Comparison of ENCODE assay signal across 10 mouse cellular contexts in the genomic region with DNA sequence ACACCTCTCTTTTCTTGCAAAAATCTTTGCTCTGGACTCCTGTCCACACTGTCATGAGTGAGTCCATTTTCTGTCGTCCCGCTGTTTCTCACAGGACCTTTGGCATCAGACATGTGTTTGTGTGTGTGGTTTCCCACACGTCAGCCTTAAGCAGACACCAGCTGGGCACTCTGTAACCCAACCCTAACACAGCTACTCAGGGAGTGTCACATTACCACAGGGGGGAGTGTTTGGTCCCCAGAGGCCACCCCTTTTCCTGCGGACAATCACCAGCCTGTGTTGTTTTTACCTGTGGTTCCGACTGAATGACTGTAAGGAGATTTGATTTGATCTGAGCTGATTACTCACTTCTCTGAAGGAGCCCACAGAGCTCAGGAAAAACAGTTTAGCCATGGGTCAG. TPM values are rescaled to one million over a fixed set of nuclear protein-coding genes. Genes with fewer than 3 reads are reported as not detected.
A peak's percentile ranks its signal among the peaks of the same experiment; 100 is the strongest.
DNase-seq lines count a peak whose midpoint lies in the region; ATAC-seq and TF ChIP-seq lines count a peak whose summit lies in the region.
"Had no signal": no experiment of that assay in that cellular context is flagged by ENCODE, and none has a peak within 500 bp of the region (broad histone marks: within the 10 kb centered on the region; RNA-seq: fewer than 3 reads in every experiment).

No protein-coding gene starts in this region.

- H3K4me2 ChIP-seq in stomach, embryonic 14.5 days (replicated peaks; ENCODE audit: low read depth, low read length): no peak overlapping the region
- H3K4me2 ChIP-seq: liver, embryonic 13.5 days had no signal

- DNase-seq in spleen, adult 12 weeks (ENCODE audit: low spot score): peak; percentile 2
- DNase-seq in spleen, postnatal 4 days (ENCODE audit: low spot score in 2 of 2): no peak
- DNase-seq in embryo, embryonic 9.5 days (ENCODE audit: extremely low spot score): peak; percentile 19
- DNase-seq in kidney, postnatal 14 days: peak; percentile 44
- DNase-seq in layer of hippocampus, adult 18-20 months (ENCODE audit: low spot score in 2 of 2): no peak
- DNase-seq in left cerebral cortex, adult 9 months (ENCODE audit: low spot score in 2 of 2): no peak
- DNase-seq in left cerebral cortex, adult 2 months (ENCODE audit: extremely low spot score in 1 of 2, low spot score in 2 of 2): no peak
- DNase-seq: cerebellum, postnatal 10 days; liver, embryonic 13.5 days had no signal

- no peaks in the 10 kb centered on the region for H3K27me3 ChIP-seq in stomach, embryonic 14.5 days (ENCODE audit: control insufficient read depth, insufficient read depth, low read length)
- H3K27me3 ChIP-seq: liver, embryonic 13.5 days had no signal

- no peaks in the 10 kb centered on the region for H3K4me1 ChIP-seq in stomach, embryonic 14.5 days (ENCODE audit: control insufficient read depth, insufficient read depth, low read length)

- peak; percentile 70; the same call in 1 of the 2 replicates for ATAC-seq in stomach, embryonic 14.5 days (ENCODE audit: insufficient number of reproducible peaks, insufficient read depth, low FRiP score, low read depth)

- 9% methylated on average over 5 of the region's 5 CpGs for WGBS in stomach, embryonic 14.5 days

- no peak overlapping the region for H3K9ac ChIP-seq in stomach, embryonic 14.5 days (replicated peaks; ENCODE audit: low read depth, low read length)
- H3K9ac ChIP-seq: liver, embryonic 13.5 days had no signal

- TF ChIP-seq CTCF in left cerebral cortex, adult 2 months (IDR thresholded peaks at IDR 0.05): no peak

- intact Hi-C loops in left cerebral cortex, adult 2 months (cut with DNase I): no loop called here

- H3K36me3 ChIP-seq in stomach, embryonic 14.5 days (ENCODE audit: control insufficient read depth, insufficient read depth, low read length): no peaks in the 10 kb centered on the region
- H3K36me3 ChIP-seq: liver, embryonic 13.5 days had no signal

- H3K9me3 ChIP-seq in stomach, embryonic 14.5 days (ENCODE audit: control insufficient read depth, low read depth, low read length): no peaks in the 10 kb centered on the region
- H3K9me3 ChIP-seq: liver, embryonic 13.5 days had no signal

- no peak overlapping the region for H3K27ac ChIP-seq in stomach, embryonic 14.5 days (ENCODE audit: low read length)
- no peak overlapping the region for H3K27ac ChIP-seq in left cerebral cortex, adult 2 months
- H3K27ac ChIP-seq: liver, embryonic 13.5 days had no signal

- H3K4me3 ChIP-seq in stomach, embryonic 14.5 days (ENCODE audit: low read depth, low read length): no peak overlapping the region
- no peak overlapping the region for H3K4me3 ChIP-seq in left cerebral cortex, adult 2 months
- H3K4me3 ChIP-seq: liver, embryonic 13.5 days had no signal

RNA-seq across cellular contexts. Expression of a gene that starts 39.3 kb away (rescaled TPM):
- polyA plus RNA-seq in stomach, embryonic 14.5 days (2014; fragmentation: Nextera tagmentation; extraction: Ambion mirVana): 3.1 TPM in 2 replicates
- total RNA-seq in layer of hippocampus, adult 18-20 months (2021): 100 to 1,000 TPM; 106 to 115 TPM
- 10 to 100 TPM; 43.1 to 51.7 TPM for total RNA-seq in left cerebral cortex, adult 2 months (2021)

Comparison
In these comparisons a context has a peak if more than half of its experiments do, and no peak if none do; other contexts are left out.
1. DNase-seq: peak in spleen, adult 12 weeks (single experiment), embryo, embryonic 9.5 days (single experiment) and kidney, postnatal 14 days (single experiment); none in spleen, postnatal 4 days (0 of 2), layer of hippocampus, adult 18-20 months (0 of 2), left cerebral cortex, adult 9 months (0 of 2) and left cerebral cortex, adult 2 months (0 of 2).